Mouse (Mus musculus) intestine, postnatal 0 days (tissue): ENCODE measurements around the gene Mrpl49. TPM values are rescaled to one million over a fixed set of nuclear protein-coding genes. Genes with fewer than 3 reads are reported as not detected.

ENCODE experiments used
- ATAC-seq: fragments of 200-750 bp; cut with Nextera tagmentation; 2 replicates; pipeline ENCODE4 v1.8.0; 2017; ENCODE audit warnings: mild to moderate bottlenecking, moderate TSS enrichment, moderate library complexity
- H3K27ac ChIP-seq: fragments of 300-500 bp; sonication (generic); 2 replicates; pipeline ENCODE4 v1.5.1; 2014; ENCODE audit warnings: mild to moderate bottlenecking, low read depth, low read length, moderate library complexity
- H3K27me3 ChIP-seq: fragments of 300-500 bp; sonication (generic); replicated peaks from 2 replicates; pipeline ENCODE4 v1.6.1; 2014; ENCODE audit warnings: low read length, mixed read lengths; ENCODE audit not compliant: control insufficient read depth, insufficient read depth
- H3K36me3 ChIP-seq: fragments of 300-500 bp; sonication (generic); 2 replicates; pipeline ENCODE4 v1.6.1; 2014; ENCODE audit warnings: mild to moderate bottlenecking, moderate library complexity; ENCODE audit not compliant: control insufficient read depth, insufficient read depth
- H3K4me1 ChIP-seq: fragments of 300-500 bp; sonication (generic); replicated peaks from 2 replicates; pipeline ENCODE4 v1.6.1; 2014; ENCODE audit warnings: antibody characterized with exemption, low read length, mixed read lengths; ENCODE audit not compliant: control insufficient read depth, insufficient read depth
- H3K4me2 ChIP-seq: fragments of 300-500 bp; sonication (generic); replicated peaks from 2 replicates; pipeline ENCODE4 v1.6.1; 2014; ENCODE audit warnings: low read depth, mild to moderate bottlenecking, moderate library complexity
- H3K4me3 ChIP-seq: fragments of 300-500 bp; sonication (generic); 2 replicates; pipeline ENCODE4 v1.5.1; 2014; ENCODE audit warnings: low read depth, low read length
- H3K9ac ChIP-seq: fragments of 300-500 bp; sonication (generic); 2 replicates; pipeline ENCODE4 v1.6.1; 2014; ENCODE audit warnings: mild to moderate bottlenecking, low read depth, low read length
- H3K9me3 ChIP-seq: fragments of 300-500 bp; sonication (generic); 2 replicates; pipeline ENCODE4 v1.6.1; 2016; ENCODE audit warnings: mixed run types; ENCODE audit not compliant: control insufficient read depth
- CTCF ChIP-seq: sonication (generic); IDR thresholded peaks from 2 replicates; pipeline ENCODE4 v1.5.1; 2016; ENCODE audit warnings: low read depth, mild to moderate bottlenecking, control low read depth, antibody characterized with exemption, moderate library complexity
- WGBS: fragments of 180-500 bp; shearing (Covaris S2); extraction: QIAGEN DNeasy Blood & Tissue Kit; methylation state at CpG from one replicate; pipeline ENCODE4 v1.1.7; 2014; 5-methylcytosine and 5-hydroxymethylcytosine counted together
- polyA plus RNA-seq: library from polyadenylated mRNA; unstranded; fragments of >200 nt; fragmentation: Nextera tagmentation; extraction: Ambion mirVana; gene quantifications from 2 replicates; pipeline ENCODE4 v1.2.1, GENCODE M21; 2015

Gene Mrpl49
- polyA plus RNA-seq, 1 experiment from 2014 or later = 36.3 TPM

- ATAC-seq = 0 out of 2 replicates have a peak, but pooled peaks have one; percentile 16
- H3K27ac ChIP-seq = no peak overlapping the region
- no peak overlapping the region for H3K9ac ChIP-seq
- 32% methylated on average over 15 of the region's 15 CpGs for WGBS
- no peaks in the 10 kb centered on the region for H3K9me3 ChIP-seq
- no peaks in the 10 kb centered on the region for H3K4me1 ChIP-seq
- peak; percentile 95 for TF ChIP-seq CTCF
- no peaks in the 10 kb centered on the region; the same call in 1 of the 2 replicates for H3K36me3 ChIP-seq
- H3K4me2 ChIP-seq = 0 out of 2 replicates have a peak overlapping the region, but pooled peaks have one; percentile 13
- H3K4me3 ChIP-seq = no peak overlapping the region
- no peaks in the 10 kb centered on the region for H3K27me3 ChIP-seq
These were observed 39.2 kb downstream of the Mrpl49 start for GRCm38 (mm10) chr19:6018142-6019089.

GRCm38 (mm10) chr19:6016532-6016931 lies 41.1 kb downstream of the Mrpl49 start:
- Histone ChIP-seq H3K9ac (no peak overlapping the region), H3K4me1 (no peaks in the 10 kb centered on the region), H3K36me3 (no peaks in the 10 kb centered on the region; the same call in 1 of the 2 replicates), H3K27ac (no peak overlapping the region), H3K4me3 (no peak overlapping the region), H3K4me2 (peak overlapping the region; percentile 89), H3K9me3 (no peaks in the 10 kb centered on the region), H3K27me3 (no peaks in the 10 kb centered on the region)
- TF ChIP-seq CTCF = peak; percentile 53
- no peak for ATAC-seq
- WGBS = 66% methylated on average over 7 of the region's 7 CpGs

GRCm38 (mm10) chr19:6015511-6016315 lies 41.9 kb downstream of the Mrpl49 start, which contains the start of gene Capn1:
TSS of gene Capn1 (minus strand) at chr19:6015897.
- Histone ChIP-seq H3K9ac (peak within 1 kb of the TSS; percentile 65), H3K9me3 (no peaks in the 10 kb centered on the region), H3K27ac (peak within 1 kb of the TSS; percentile 73), H3K27me3 (no peaks in the 10 kb centered on the region), H3K36me3 (peaks cover 6% of the 10 kb centered on the region; the same call in 1 of the 2 replicates), H3K4me2 (peak within 1 kb of the TSS; percentile 89), H3K4me3 (peak within 1 kb of the TSS; percentile 60), H3K4me1 (no peaks in the 10 kb centered on the region)
- WGBS = 5% methylated on average over 40 of the region's 40 CpGs
- TF ChIP-seq CTCF = peak; percentile 56
- ATAC-seq = peak; percentile 64

- TF ChIP-seq CTCF = no peak
- H3K9ac ChIP-seq = peak overlapping the region; percentile 65
- peaks cover 13% of the 10 kb centered on the region; the same call in 1 of the 2 replicates for H3K36me3 ChIP-seq
- H3K4me2 ChIP-seq = peak overlapping the region; percentile 89
- H3K9me3 ChIP-seq = no peaks in the 10 kb centered on the region
- H3K27ac ChIP-seq = peak overlapping the region; percentile 73
- peak overlapping the region; percentile 60 for H3K4me3 ChIP-seq
- no peaks in the 10 kb centered on the region for H3K27me3 ChIP-seq
- 3% methylated on average over 15 of the region's 18 CpGs for WGBS
- ATAC-seq = peak; percentile 75
- H3K4me1 ChIP-seq = no peaks in the 10 kb centered on the region
These were observed 42.5 kb downstream of the Mrpl49 start for GRCm38 (mm10) chr19:6014991-6015510.

DNA sequence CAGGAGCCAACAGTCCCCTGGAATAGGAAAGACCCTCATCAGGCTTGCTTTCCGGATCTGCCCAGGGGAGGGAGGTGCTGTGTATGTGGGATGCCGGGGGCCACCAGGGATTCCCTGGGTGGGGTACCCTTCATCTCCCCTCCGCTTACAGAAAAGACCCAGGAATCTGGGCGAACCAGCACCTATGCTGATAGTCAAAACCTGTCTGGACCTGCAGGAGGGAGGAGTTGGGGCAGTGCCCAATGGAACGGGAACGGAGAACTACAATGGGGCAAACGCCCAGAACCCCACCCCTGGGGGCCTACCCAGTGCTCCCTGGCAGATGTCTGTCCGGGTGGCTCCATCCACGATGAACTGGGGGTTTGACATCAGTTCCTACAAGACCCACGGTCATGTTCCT lies 43.9 kb downstream of the Mrpl49 start:
- Histone ChIP-seq H3K27ac (no peak overlapping the region), H3K27me3 (no peaks in the 10 kb centered on the region), H3K4me1 (no peaks in the 10 kb centered on the region), H3K4me3 (no peak overlapping the region), H3K9ac (no peak overlapping the region), H3K36me3 (peaks cover 17% of the 10 kb centered on the region), H3K9me3 (no peaks in the 10 kb centered on the region), H3K4me2 (peak overlapping the region; percentile 89; the same call in 1 of the 2 replicates)
- no peak for TF ChIP-seq CTCF
- 80% methylated on average over 10 of the region's 10 CpGs for WGBS
- no peak for ATAC-seq
